Mouse (Mus musculus) embryonic facial prominence, embryonic 14.5 days (tissue): Measurements from ENCODE around the gene Themis3. TPM values are rescaled to one million over a fixed set of nuclear protein-coding genes. Genes with fewer than 3 reads are reported as not detected.

Experiments used
- ATAC-seq: fragments of 200-750 bp; cut with Nextera tagmentation; 2 replicates; pipeline ENCODE4 v1.8.0; 2017; ENCODE audit warnings: low read depth, moderate number of reproducible peaks, moderate TSS enrichment
- DNase-seq: peaks from one replicate; pipeline ENCODE4 v3.0.0-alpha.2; 2015; ENCODE audit warnings: low spot score
- H3K27ac ChIP-seq: fragments of 300-500 bp; sonication (generic); replicated peaks from 2 replicates; pipeline ENCODE4 v1.5.1; 2014; ENCODE audit warnings: low read depth, mild to moderate bottlenecking, low read length, moderate library complexity
- H3K27me3 ChIP-seq: fragments of 300-500 bp; sonication (generic); replicated peaks from 2 replicates; pipeline ENCODE4 v1.6.1; 2014; ENCODE audit warnings: low read length; ENCODE audit not compliant: control insufficient read depth, insufficient read depth
- H3K36me3 ChIP-seq: fragments of 300-500 bp; sonication (generic); 2 replicates; pipeline ENCODE4 v1.6.1; 2014; ENCODE audit warnings: low read length, mixed read lengths; ENCODE audit not compliant: control insufficient read depth, insufficient read depth
- H3K4me1 ChIP-seq: fragments of 300-500 bp; sonication (generic); 2 replicates; pipeline ENCODE4 v1.6.1; 2014; ENCODE audit warnings: antibody characterized with exemption, low read length; ENCODE audit not compliant: control insufficient read depth, insufficient read depth
- H3K4me2 ChIP-seq: fragments of 300-500 bp; sonication (generic); 2 replicates; pipeline ENCODE4 v1.6.1; 2014; ENCODE audit warnings: low read depth, mild to moderate bottlenecking, low read length, moderate library complexity, mixed read lengths
- H3K4me3 ChIP-seq: fragments of 300-500 bp; sonication (generic); 2 replicates; pipeline ENCODE4 v1.5.1; 2014; ENCODE audit warnings: low read depth, mild to moderate bottlenecking, low read length
- H3K9ac ChIP-seq: fragments of 300-500 bp; sonication (generic); 2 replicates; pipeline ENCODE4 v1.6.1; 2014; ENCODE audit warnings: low read depth, mild to moderate bottlenecking, low read length, moderate library complexity, mixed read lengths
- H3K9me3 ChIP-seq: fragments of 300-500 bp; sonication (generic); 2 replicates; pipeline ENCODE4 v1.6.1; 2016; ENCODE audit warnings: low read length; ENCODE audit not compliant: control insufficient read depth
- WGBS: fragments of 180-500 bp; shearing (Covaris S2); extraction: QIAGEN DNeasy Blood & Tissue Kit; methylation state at CpG from one replicate; pipeline ENCODE4 v1.1.7; 2014; 5-methylcytosine and 5-hydroxymethylcytosine counted together
- polyA plus RNA-seq: library from polyadenylated mRNA; unstranded; fragments of >200 nt; fragmentation: Nextera tagmentation; extraction: Ambion mirVana; gene quantifications from 2 replicates; pipeline ENCODE4 v1.2.1, GENCODE M21; 2014

The Themis3 gene
- 0.10 TPM in 1 of 2 replicates, not detected in the other for polyA plus RNA-seq

DNA sequence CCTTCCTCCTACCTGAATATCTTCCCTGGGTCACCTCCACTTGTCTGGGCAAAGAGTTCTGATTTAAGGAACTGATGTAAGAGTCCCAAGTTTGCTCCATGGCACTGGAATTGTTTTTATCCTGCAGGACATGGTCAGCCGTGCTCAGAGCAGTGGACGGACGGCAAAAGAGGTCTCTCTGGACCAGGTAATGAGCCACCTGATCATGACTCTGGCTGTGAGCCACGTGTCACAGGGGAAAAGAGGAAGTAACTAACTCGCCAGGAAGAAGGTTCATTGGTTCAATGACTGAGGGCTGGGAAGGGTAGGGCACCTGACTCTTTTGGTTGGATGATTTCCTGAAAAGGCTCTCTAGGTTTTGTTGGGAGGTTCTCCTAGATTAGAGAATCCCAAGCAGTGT lies at the start of gene Themis3:
Gene Themis3 (minus strand): TSS at position 187 of the 400 bp plus-strand sequence.
- no peak for ATAC-seq

DNA sequence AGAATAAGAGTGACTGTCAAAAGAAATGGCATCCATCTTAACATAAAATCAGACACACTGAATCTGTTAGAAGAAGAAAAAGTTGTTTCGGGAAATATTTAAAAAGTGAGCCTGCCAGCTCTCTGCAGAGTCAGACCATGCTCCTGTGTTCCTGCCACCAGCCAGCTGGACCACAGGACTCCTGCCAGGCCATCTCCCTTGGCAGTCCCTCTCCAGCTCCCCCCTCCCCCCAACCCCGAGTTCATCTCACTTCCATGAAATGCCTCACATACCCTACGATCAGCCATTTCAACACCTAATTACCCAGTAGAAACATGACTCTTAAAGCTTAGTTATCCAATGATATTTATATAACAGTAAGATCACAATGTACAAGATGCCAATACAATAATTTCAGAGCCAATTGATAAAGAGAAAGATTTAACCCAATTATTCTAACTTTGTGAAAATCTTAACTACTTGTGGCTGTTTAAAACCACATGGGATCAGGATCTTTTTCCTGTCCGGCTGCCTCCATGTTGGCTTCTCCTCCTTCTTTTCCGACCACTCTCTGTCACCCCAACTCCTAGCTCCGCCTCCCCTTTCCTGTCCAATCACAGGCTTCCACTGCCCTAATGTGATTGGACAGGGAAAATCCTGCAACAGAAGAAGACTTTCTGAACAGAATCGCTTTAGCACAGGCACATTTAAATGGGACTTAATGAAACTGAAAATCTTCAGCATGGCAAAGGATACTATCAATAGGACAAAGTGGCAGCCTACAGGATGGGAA lies 43.7 kb upstream of the Themis3 start:
- no peaks in the 10 kb centered on the region for H3K27me3 ChIP-seq
- H3K4me3 ChIP-seq, result no peak overlapping the region
- no peaks in the 10 kb centered on the region for H3K36me3 ChIP-seq
- H3K4me2 ChIP-seq, result no peak overlapping the region
- H3K9ac ChIP-seq, result no peak overlapping the region
- no peak overlapping the region for H3K27ac ChIP-seq
- no peaks in the 10 kb centered on the region for H3K9me3 ChIP-seq
- H3K4me1 ChIP-seq, result no peaks in the 10 kb centered on the region
- ATAC-seq, result no peak
- 79% methylated on average over 7 of the region's 7 CpGs for WGBS
- no peak for DNase-seq

More for the DNA sequence above, at the start of gene Themis3:
- 72% methylated on average over 5 of the region's 5 CpGs for WGBS
- Histone ChIP-seq H3K36me3 (no peaks in the 10 kb centered on the region), H3K9me3 (no peaks in the 10 kb centered on the region), H3K4me1 (peaks cover 10% of the 10 kb centered on the region; the same call in 1 of the 2 replicates), H3K27ac (no peak within 1 kb of the TSS), H3K27me3 (no peaks in the 10 kb centered on the region), H3K9ac (no peak within 1 kb of the TSS), H3K4me3 (no peak within 1 kb of the TSS), H3K4me2 (no peak within 1 kb of the TSS)
- no peak for DNase-seq

DNA sequence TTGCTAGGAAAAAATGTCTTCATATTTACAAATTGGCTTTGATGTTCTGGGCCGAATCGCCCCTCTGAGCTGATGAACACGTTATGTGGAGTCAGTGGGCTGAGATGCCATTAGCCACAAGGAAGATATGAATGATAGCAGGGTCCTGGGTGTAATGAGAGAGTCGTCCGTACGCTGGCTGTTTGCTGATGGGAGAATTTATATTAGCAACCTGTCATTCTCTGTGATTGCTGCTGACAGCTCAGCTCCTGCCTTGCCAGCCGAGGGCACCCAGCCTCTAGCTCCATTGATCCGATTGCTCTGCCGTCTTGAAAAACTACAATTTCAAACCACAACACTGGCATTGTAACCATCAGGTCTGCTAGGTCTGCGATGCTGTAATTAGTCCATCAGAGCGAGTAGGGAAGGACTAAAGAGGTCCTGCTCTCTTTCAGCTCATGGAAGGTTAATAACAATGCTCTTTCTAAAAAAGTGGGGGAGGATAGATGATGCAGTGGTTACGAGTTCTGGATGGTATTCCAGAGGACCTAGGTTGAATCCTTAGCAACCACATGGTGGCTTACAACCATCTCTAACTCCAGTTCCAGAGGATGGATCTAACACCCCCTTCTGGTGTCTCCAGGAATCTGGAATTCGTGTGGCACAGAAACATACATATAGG lies 25.7 kb upstream of the Themis3 start:
- Histone ChIP-seq H3K27me3 (no peaks in the 10 kb centered on the region), H3K9ac (no peak overlapping the region), H3K4me1 (no peaks in the 10 kb centered on the region), H3K36me3 (no peaks in the 10 kb centered on the region), H3K9me3 (no peaks in the 10 kb centered on the region), H3K4me3 (no peak overlapping the region), H3K27ac (no peak overlapping the region), H3K4me2 (no peak overlapping the region)
- 73% methylated on average over 13 of the region's 13 CpGs for WGBS
- ATAC-seq (no peak), DNase-seq (no peak)

DNA sequence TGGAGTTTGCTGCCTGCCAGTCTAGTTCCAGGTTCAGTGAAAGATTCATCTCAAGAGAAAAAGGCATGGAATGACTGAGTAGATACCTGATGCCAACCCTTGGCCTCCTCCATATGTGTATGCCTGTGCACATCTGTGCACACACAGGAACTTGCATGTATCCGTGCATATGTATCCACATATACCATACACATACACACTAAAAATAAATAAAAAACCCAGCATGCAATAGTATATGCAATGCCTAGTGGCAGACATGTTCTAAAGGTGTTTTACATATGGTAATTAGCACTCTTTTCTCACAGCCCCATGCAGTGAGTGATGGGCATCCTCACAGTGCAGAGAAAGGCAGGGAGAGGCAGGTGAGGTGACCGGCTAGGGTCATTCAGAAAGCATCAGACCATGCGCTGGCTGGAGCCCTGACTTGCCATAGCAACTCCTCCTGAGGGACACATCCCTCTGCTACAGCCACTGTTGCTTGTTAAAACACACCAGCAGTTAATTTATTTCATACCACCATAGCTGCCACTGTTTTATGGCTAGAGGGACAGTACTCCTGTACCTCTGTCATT lies 24.9 kb upstream of the Themis3 start:
- Histone ChIP-seq H3K36me3 (no peaks in the 10 kb centered on the region), H3K4me1 (no peaks in the 10 kb centered on the region), H3K9me3 (no peaks in the 10 kb centered on the region), H3K4me2 (no peak overlapping the region), H3K9ac (no peak overlapping the region), H3K4me3 (no peak overlapping the region), H3K27ac (no peak overlapping the region), H3K27me3 (no peaks in the 10 kb centered on the region)
- ATAC-seq (no peak), DNase-seq (no peak)
- 84% methylated on average over 3 of the region's 3 CpGs for WGBS

DNA sequence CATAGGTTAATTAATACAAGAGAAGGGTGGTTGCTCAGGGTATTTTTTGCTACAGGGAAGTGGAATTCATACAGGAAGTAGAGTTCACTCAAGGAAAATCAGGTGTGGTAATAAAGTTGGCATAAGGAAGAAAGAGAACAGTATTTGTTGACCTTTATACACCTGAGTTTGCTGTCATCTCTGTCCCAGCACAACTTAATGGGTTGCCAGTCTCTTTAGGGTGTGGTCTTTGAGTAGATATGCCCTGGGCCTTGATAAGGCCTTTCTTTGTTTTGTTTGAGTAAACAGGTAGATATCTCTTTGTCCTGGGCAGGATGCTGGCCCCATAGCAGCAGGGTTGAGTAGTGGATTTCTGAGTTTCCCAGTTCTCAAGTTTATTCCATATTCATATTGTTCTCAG lies 15.6 kb upstream of the Themis3 start:
- Histone ChIP-seq H3K36me3 (no peaks in the 10 kb centered on the region), H3K27me3 (no peaks in the 10 kb centered on the region), H3K4me3 (no peak overlapping the region), H3K9me3 (no peaks in the 10 kb centered on the region), H3K4me2 (no peak overlapping the region), H3K4me1 (no peaks in the 10 kb centered on the region), H3K9ac (no peak overlapping the region), H3K27ac (no peak overlapping the region)
- no peak for ATAC-seq
- DNase-seq, result no peak

DNA sequence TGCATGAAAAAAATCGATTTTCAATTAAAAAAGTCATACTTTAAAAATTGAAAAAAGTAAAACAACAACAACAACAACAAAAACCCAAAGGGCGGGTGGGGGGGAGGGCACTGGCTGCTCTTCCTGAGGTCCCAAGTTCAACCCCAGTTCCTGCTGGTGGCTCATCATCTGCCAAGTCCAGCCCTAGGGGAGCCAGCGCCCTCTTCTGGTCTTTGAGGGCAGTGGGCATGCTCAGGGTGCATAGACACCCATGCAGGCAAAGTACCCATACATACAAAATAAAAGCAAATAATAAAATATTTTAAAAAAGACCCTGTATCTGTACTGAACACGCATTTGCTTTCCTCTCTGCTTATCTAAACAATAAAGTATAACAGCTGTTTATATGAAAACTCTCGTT lies 10.5 kb upstream of the Themis3 start:
- H3K9me3 ChIP-seq, result no peaks in the 10 kb centered on the region
- no peak overlapping the region for H3K27ac ChIP-seq
- 70% methylated on average over 5 of the region's 5 CpGs for WGBS
- ATAC-seq, result no peak
- no peak for DNase-seq
- H3K36me3 ChIP-seq, result no peaks in the 10 kb centered on the region
- no peaks in the 10 kb centered on the region for H3K4me1 ChIP-seq
- no peak overlapping the region for H3K9ac ChIP-seq
- no peaks in the 10 kb centered on the region for H3K27me3 ChIP-seq
- no peak overlapping the region for H3K4me2 ChIP-seq
- no peak overlapping the region for H3K4me3 ChIP-seq

DNA sequence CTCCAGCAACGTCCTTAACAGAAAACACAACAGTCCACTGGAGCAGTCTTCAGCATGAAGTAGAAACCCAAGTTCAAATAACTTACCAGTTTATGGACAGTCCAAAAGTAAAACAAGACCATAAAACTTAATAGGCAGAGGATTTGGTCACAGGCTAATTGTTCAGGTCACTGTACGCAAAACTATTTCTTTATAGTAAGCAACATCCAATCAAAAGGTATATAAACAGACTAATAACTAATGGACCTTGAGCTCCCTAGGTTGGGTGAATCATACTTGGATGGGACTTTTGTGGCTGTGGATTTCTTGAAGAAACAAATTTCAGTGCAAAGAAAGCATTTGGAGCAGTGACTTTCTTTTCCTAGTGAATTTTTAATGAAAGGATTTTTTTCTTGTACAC lies 6.8 kb upstream of the Themis3 start:
- H3K27ac ChIP-seq, result no peak overlapping the region
- H3K9ac ChIP-seq, result no peak overlapping the region
- WGBS, result 90% methylated on average over 2 of the region's 2 CpGs
- no peak for DNase-seq
- H3K4me2 ChIP-seq, result no peak overlapping the region
- no peaks in the 10 kb centered on the region for H3K4me1 ChIP-seq
- no peaks in the 10 kb centered on the region for H3K27me3 ChIP-seq
- no peaks in the 10 kb centered on the region for H3K9me3 ChIP-seq
- no peak for ATAC-seq
- H3K36me3 ChIP-seq, result no peaks in the 10 kb centered on the region
- no peak overlapping the region for H3K4me3 ChIP-seq

DNA sequence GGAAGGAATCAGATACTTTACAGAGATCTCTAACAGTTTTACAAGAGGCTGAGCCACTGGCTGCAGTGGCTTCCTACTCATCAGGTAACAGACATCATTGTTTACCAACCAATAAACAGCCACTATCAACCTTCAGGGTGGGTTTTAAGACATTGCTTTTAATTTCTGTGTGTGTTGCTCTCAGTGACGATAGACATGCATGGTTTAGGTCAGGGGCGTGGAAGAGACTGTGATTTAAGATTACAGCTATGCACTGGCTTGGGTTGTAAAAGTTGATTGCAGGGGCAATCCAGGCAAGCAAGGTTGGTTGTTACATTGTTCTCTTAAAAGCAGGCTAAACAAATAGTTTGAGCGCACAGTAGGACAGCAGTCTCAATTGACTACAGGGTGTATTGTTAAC lies 1.4 kb upstream of the Themis3 start:
- Histone ChIP-seq H3K27me3 (no peaks in the 10 kb centered on the region), H3K4me2 (no peak overlapping the region), H3K36me3 (no peaks in the 10 kb centered on the region), H3K9ac (no peak overlapping the region), H3K9me3 (no peaks in the 10 kb centered on the region), H3K4me3 (no peak overlapping the region), H3K27ac (no peak overlapping the region), H3K4me1 (0 out of 2 replicates have a peak, but pooled peaks cover 2% of the 10 kb centered on the region)
- no peak for DNase-seq
- WGBS, result 79% methylated on average over 3 of the region's 3 CpGs
- ATAC-seq, result no peak
